Mouse (Mus musculus) B cell, adult 67 days (primary cell): ENCODE data around the gene Speer4d. TPM values are rescaled to one million over a fixed set of nuclear protein-coding genes. Genes with fewer than 3 reads are reported as not detected.

Experiments
- total RNA-seq, 2 experiments: library from RNA; stranded (reverse); gene quantifications; 4 replicates each; pipeline ENCODE4 v1.2.4; 2023

The Speer4d gene
- not detected for total RNA-seq

DNA sequence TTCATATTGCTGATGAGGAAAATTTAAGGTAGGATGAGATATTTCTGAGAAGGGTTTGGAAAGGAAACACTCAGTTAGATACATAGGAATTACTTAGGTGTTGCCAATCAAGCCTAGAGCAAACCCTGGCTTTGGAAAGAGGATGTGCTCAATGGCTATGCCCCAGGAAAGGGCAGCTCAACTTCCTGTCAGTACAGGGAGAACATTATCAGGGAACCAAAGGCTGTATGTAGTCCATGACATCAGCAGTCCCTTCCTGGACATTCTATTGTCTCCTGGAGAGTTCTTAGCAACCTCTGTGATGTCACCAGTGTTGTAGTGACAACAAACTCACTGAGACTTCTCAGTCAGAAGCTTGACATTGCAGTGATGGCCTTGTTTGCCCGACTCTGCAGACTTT is at the start of gene Speer4d:
TSS of gene Speer4d (plus strand) at position 301 of the 400 bp plus-strand sequence.

GRCm38 (mm10) chr5:15577033-15577432 is 41.8 kb upstream of the Speer4d start, which contains the start of gene Gm21083:
Gene Gm21083, plus strand, starts transcription at chr5:15577333.

GRCm38 (mm10) chr5:15656959-15657358 is 38.1 kb downstream of the Speer4d start, which contains the start of gene 4930572O03Rik:
Gene 4930572O03Rik, minus strand, starts transcription at chr5:15657059.

Other genes with a start within 250 kb of the Speer4d start
- gene Gm21149, start 142.5 kb upstream of the Speer4d start, total RNA-seq = not detected
- gene Gm21190, start 89.8 kb upstream of the Speer4d start, total RNA-seq = not detected
- not detected for gene Gm21083, start 41.7 kb upstream of the Speer4d start, total RNA-seq
- gene 4930572O03Rik, start 38.0 kb downstream of the Speer4d start, total RNA-seq = not detected
- gene Speer4c, start 95.2 kb downstream of the Speer4d start, total RNA-seq = not detected